Mouse (Mus musculus): ENCODE measurements at regions not wholly inside any gene's neighbourhood (a gene's known extent, or its start where the extent isn't known, plus 50 kb on each side); places are given as distances from the start of the nearest gene placed in this dataset.

DNA sequence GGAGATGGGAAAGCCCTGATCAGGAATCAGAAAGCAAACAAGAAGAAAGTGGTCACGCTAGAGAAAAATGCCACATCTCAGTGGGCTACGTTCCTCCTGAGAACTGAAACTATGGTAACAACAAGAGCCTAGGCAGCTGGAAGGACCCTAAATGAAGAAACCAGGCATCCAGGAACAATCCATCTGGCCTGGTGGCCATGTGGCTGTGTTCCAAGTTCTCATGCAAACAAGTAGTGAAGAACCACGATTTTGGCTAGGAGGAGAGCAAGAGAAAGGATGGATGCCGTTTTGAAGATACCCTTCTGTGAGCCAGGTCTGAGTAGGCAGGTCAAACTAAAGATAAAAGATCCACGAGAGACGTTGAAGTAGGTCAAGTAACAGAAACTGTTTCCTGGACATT is 1613.6 kb upstream of the Gm6569 start:
- no peak for TF ChIP-seq MEF2A (IDR thresholded peaks at IDR 0.05; ENCODE audit: borderline replicate concordance, low read depth, low read length)
- no peak for TF ChIP-seq USF1 (IDR thresholded peaks at IDR 0.05; ENCODE audit: low read depth, low read length)
- no peak for TF ChIP-seq TCF12 (IDR thresholded peaks at IDR 0.05; ENCODE audit: low read depth, low read length)
- TF ChIP-seq CTCF (conservative IDR thresholded peaks at IDR 0.05 in 1 of 2, IDR thresholded peaks at IDR 0.05 in 1 of 2; ENCODE audit: low read depth in 2 of 2, low read length in 2 of 2), result no peak
- no peak for TF ChIP-seq MAX (IDR thresholded peaks at IDR 0.05; ENCODE audit: low read length)
- TF ChIP-seq PAX5 (IDR thresholded peaks at IDR 0.05; ENCODE audit: low read length), result no peak
- no peak for TF ChIP-seq CHD2 (IDR thresholded peaks at IDR 0.05; ENCODE audit: low read length)
- TF ChIP-seq BHLHE40 (IDR thresholded peaks at IDR 0.05; ENCODE audit: low read depth, low read length), result no peak
- no peak for TF ChIP-seq CHD1 (IDR thresholded peaks at IDR 0.05; ENCODE audit: low read depth, low read length)
- TF ChIP-seq RAD21 (IDR thresholded peaks at IDR 0.05; ENCODE audit: low read depth, low read length), result no peak
